Mouse (Mus musculus) liver, embryonic 14.5 days (tissue): ENCODE measurements around the gene Tmem132d. TPM values are rescaled to one million over a fixed set of nuclear protein-coding genes. Genes with fewer than 3 reads are reported as not detected.

ENCODE experiments used
- ATAC-seq: fragments of 200-750 bp; cut with Nextera tagmentation; 2 replicates; pipeline ENCODE4 v1.8.0; 2017; ENCODE audit warnings: moderate number of reproducible peaks, mild to moderate bottlenecking, moderate library complexity; ENCODE audit not compliant: insufficient read depth
- DNase-seq, 3 experiments: peaks; one replicate each; pipeline ENCODE4 v3.0.0-alpha.2; 2012 to 2013; ENCODE audit warnings: low read depth in 3 of 3, low spot score in 3 of 3
- H3K27ac ChIP-seq: fragments of 300-500 bp; sonication (generic); 2 replicates; pipeline ENCODE4 v1.5.1; 2014; ENCODE audit warnings: moderate library complexity, mild to moderate bottlenecking, control low read depth, inconsistent platforms
- H3K27me3 ChIP-seq: fragments of 300-500 bp; sonication (generic); 2 replicates; pipeline ENCODE4 v1.6.1; 2014; ENCODE audit warnings: mild to moderate bottlenecking, low read length, moderate library complexity; ENCODE audit not compliant: control insufficient read depth, insufficient read depth
- H3K36me3 ChIP-seq: fragments of 300-500 bp; sonication (generic); replicated peaks from 2 replicates; pipeline ENCODE4 v1.6.1; 2014; ENCODE audit warnings: low read depth; ENCODE audit not compliant: control insufficient read depth, insufficient read depth
- H3K4me1 ChIP-seq, 2 experiments: fragments of 200-500 bp in 1 of 2; fragments of 300-500 bp in 1 of 2; sonication (generic) in 1 of 2; replicated peaks; 2 replicates each; pipeline ENCODE4 v1.6.1; 2012 to 2014; ENCODE audit warnings: antibody characterized with exemption in 1 of 2, inconsistent platforms in 1 of 2, low read length in 1 of 2; ENCODE audit not compliant: control insufficient read depth in 2 of 2, insufficient read depth in 2 of 2
- H3K4me2 ChIP-seq: fragments of 300-500 bp; sonication (generic); 2 replicates; pipeline ENCODE4 v1.6.1; 2014; ENCODE audit warnings: low read depth, mild to moderate bottlenecking, control low read depth, moderate library complexity
- H3K4me3 ChIP-seq, 2 experiments: fragments of 200-500 bp in 1 of 2; fragments of 300-500 bp in 1 of 2; sonication (generic) in 1 of 2; 2 replicates each; pipeline ENCODE4 v1.5.1; 2012 to 2014; ENCODE audit warnings: low read depth in 2 of 2, low read length in 2 of 2, mild to moderate bottlenecking in 2 of 2, control low read depth in 1 of 2, inconsistent platforms in 1 of 2, moderate library complexity in 1 of 2; ENCODE audit not compliant: insufficient read depth in 1 of 2
- H3K9ac ChIP-seq: fragments of 300-500 bp; sonication (generic); replicated peaks from 2 replicates; pipeline ENCODE4 v1.6.1; 2014; ENCODE audit warnings: mild to moderate bottlenecking, control low read depth, moderate library complexity
- H3K9me3 ChIP-seq: fragments of 300-500 bp; sonication (generic); 2 replicates; pipeline ENCODE4 v1.6.1; 2016; ENCODE audit warnings: low read length, mixed read lengths; ENCODE audit not compliant: control insufficient read depth
- CTCF ChIP-seq: IDR thresholded peaks from 2 replicates; pipeline ENCODE4 v1.5.1; 2016; ENCODE audit warnings: antibody characterized with exemption, low read depth, control low read depth
- EP300 ChIP-seq: IDR thresholded peaks from 2 replicates; pipeline ENCODE4 v1.6.1; 2016; ENCODE audit warnings: antibody characterized with exemption, low read depth
- WGBS: fragments of 180-500 bp; shearing (Covaris S2); extraction: QIAGEN DNeasy Blood & Tissue Kit; methylation state at CpG from one replicate; pipeline ENCODE4 v1.1.7; 2014; ENCODE audit not compliant: insufficient replicate concordance; 5-methylcytosine and 5-hydroxymethylcytosine counted together
- polyA plus RNA-seq, 2 experiments: library from polyadenylated mRNA; depleted of rRNA in 1 of 2; stranded (reverse) in 1 of 2; unstranded in 1 of 2; fragments of >200 nt; fragmentation: Nextera tagmentation in 1 of 2; extraction: Ambion mirVana in 1 of 2; gene quantifications; 2 replicates each; pipeline versions ENCODE4 v1.2.1 to v1.2.3; 2012 to 2014

Gene Tmem132d
- polyA plus RNA-seq, 2 experiments = under 0.01 TPM; not detected in 1

- H3K4me3 ChIP-seq = no peak overlapping the region
- H3K27me3 ChIP-seq = no peaks in the 10 kb centered on the region
- no peaks in the 10 kb centered on the region for H3K36me3 ChIP-seq
- TF ChIP-seq CTCF = no peak
- no peak for TF ChIP-seq EP300
- no peaks in the 10 kb centered on the region for H3K9me3 ChIP-seq
- ATAC-seq = no peak
- no peak overlapping the region for H3K9ac ChIP-seq
- DNase-seq = no peak
- no peak overlapping the region for H3K4me2 ChIP-seq
- no peak overlapping the region for H3K27ac ChIP-seq
- no peaks in the 10 kb centered on the region for H3K4me1 ChIP-seq
- 69% methylated on average over 3 of the region's 3 CpGs for WGBS
Observed at GRCm38 (mm10) chr5:128365261-128365985, 67.5 kb downstream of the Tmem132d start.

GRCm38 (mm10) chr5:128360946-128361675 lies 71.8 kb downstream of the Tmem132d start:
- no peak for DNase-seq
- Histone ChIP-seq H3K27ac (no peak overlapping the region), H3K4me1 (no peaks in the 10 kb centered on the region), H3K9ac (no peak overlapping the region), H3K4me2 (no peak overlapping the region), H3K36me3 (no peaks in the 10 kb centered on the region), H3K4me3 (no peak overlapping the region), H3K9me3 (no peaks in the 10 kb centered on the region; the same call in 1 of the 2 replicates), H3K27me3 (no peaks in the 10 kb centered on the region)
- no peak for ATAC-seq
- no peak for TF ChIP-seq CTCF
- no peak for TF ChIP-seq EP300
- WGBS = 51% methylated on average over 23 of the region's 23 CpGs

GRCm38 (mm10) chr5:128348835-128349234 lies 84.0 kb downstream of the Tmem132d start:
- ATAC-seq (no peak), DNase-seq (no peak)
- Histone ChIP-seq H3K4me3 (no peak overlapping the region), H3K9ac (no peak overlapping the region), H3K27me3 (no peaks in the 10 kb centered on the region), H3K36me3 (no peaks in the 10 kb centered on the region), H3K27ac (no peak overlapping the region), H3K4me2 (no peak overlapping the region), H3K9me3 (no peaks in the 10 kb centered on the region), H3K4me1 (no peaks in the 10 kb centered on the region)
- WGBS = 36% methylated on average over 2 of the region's 2 CpGs
- TF ChIP-seq CTCF = no peak
- no peak for TF ChIP-seq EP300

DNA sequence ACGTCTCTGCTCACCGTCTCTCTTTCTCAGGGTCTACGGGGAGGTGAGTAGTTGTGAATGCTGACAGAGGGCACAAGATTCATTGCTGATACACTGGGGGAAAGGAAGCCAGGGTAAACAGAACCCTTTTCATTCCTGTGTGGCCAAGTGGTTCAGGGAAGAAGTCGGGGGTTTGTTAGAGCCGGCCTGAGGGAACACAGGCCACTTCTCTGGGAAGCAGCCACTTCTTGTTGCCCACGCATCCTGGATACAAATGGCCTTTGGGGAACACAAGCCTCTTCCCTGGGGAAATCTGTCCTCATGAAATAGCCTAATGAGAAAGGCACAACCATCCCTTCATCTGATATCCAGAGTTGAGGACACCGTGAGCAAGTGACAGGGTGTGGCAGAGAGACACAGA lies 96.0 kb downstream of the Tmem132d start:
- H3K27me3 ChIP-seq = no peaks in the 10 kb centered on the region
- H3K27ac ChIP-seq = no peak overlapping the region
- no peaks in the 10 kb centered on the region for H3K9me3 ChIP-seq
- no peak for TF ChIP-seq CTCF
- TF ChIP-seq EP300 = no peak
- ATAC-seq = no peak
- no peak overlapping the region for H3K4me3 ChIP-seq
- H3K9ac ChIP-seq = no peak overlapping the region
- WGBS = 70% methylated on average over 7 of the region's 7 CpGs
- H3K36me3 ChIP-seq = no peaks in the 10 kb centered on the region
- no peak for DNase-seq
- H3K4me2 ChIP-seq = no peak overlapping the region
- H3K4me1 ChIP-seq = no peaks in the 10 kb centered on the region

- WGBS = 71% methylated on average over 7 of the region's 7 CpGs
- Histone ChIP-seq H3K4me2 (no peak overlapping the region), H3K9me3 (no peaks in the 10 kb centered on the region), H3K36me3 (no peaks in the 10 kb centered on the region), H3K9ac (no peak overlapping the region), H3K4me1 (no peaks in the 10 kb centered on the region), H3K4me3 (no peak overlapping the region), H3K27me3 (no peaks in the 10 kb centered on the region), H3K27ac (no peak overlapping the region)
- DNase-seq (no peak), ATAC-seq (no peak)
- TF ChIP-seq EP300 (no peak), CTCF (no peak)
Observed at GRCm38 (mm10) chr5:128332766-128333165, 100.1 kb downstream of the Tmem132d start.
